Mouse (Mus musculus) E14TG2a.4 (cell line): ENCODE results near the gene Pdcd11.

Experiments used
- CTCF ChIP-seq: conservative IDR thresholded peaks from 2 replicates; pipeline ENCODE4 v1.5.1; 2014; ENCODE audit warnings: low read length
- POU5F1 ChIP-seq: IDR thresholded peaks from 2 replicates; pipeline ENCODE4 v1.6.1; 2014; ENCODE audit warnings: low read length, borderline replicate concordance

DNA sequence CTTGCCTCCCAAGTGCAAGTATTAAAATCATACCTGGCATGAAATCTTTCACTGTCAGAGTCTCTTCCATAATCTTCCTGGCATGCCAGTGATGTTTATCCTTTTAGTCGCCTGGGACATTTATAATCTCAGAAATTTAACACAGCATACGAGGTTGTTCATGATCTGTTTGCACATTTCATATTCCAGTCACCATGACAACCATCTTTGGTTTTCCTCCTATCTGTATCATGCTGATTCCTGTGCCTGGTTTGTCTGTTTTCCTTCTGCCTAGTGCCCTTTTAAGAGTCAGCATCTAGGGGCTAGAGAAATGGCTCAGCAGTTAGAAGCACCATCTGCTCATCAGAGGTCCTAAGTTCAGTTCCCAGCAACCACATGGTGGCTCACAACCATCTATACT, 28.1 kb downstream of the Pdcd11 start:
- no peak for TF ChIP-seq CTCF
- no peak for TF ChIP-seq POU5F1
